Mouse (Mus musculus): ENCODE measurements around the gene Brk1. TPM values are rescaled to one million over a fixed set of nuclear protein-coding genes. Genes with fewer than 3 reads are reported as not detected.

Brk1 gene
- total RNA-seq, 1 experiment from 2014 or later, result 131 TPM

GRCm38 (mm10) chr6:113654753-113655397 is 50.3 kb downstream of the Brk1 start:
- ATAC-seq (replicated peaks; ENCODE audit: insufficient number of reproducible peaks, low FRiP score, low TSS enrichment, poor library complexity, severe bottlenecking), result peak; percentile 71

- no peak for ATAC-seq (replicated peaks; ENCODE audit: insufficient number of reproducible peaks, low FRiP score, low TSS enrichment, poor library complexity, severe bottlenecking)
Measured at GRCm38 (mm10) chr6:113655475-113655874, 50.9 kb downstream of the Brk1 start.

GRCm38 (mm10) chr6:113656847-113657246 is 52.3 kb downstream of the Brk1 start:
- no peak for ATAC-seq (replicated peaks; ENCODE audit: insufficient number of reproducible peaks, low FRiP score, low TSS enrichment, poor library complexity, severe bottlenecking)

GRCm38 (mm10) chr6:113658226-113658625 is 53.7 kb downstream of the Brk1 start:
- ATAC-seq (replicated peaks; ENCODE audit: insufficient number of reproducible peaks, low FRiP score, low TSS enrichment, poor library complexity, severe bottlenecking), result no peak

GRCm38 (mm10) chr6:113659648-113660491 is 55.3 kb downstream of the Brk1 start:
- ATAC-seq (replicated peaks; ENCODE audit: insufficient number of reproducible peaks, low FRiP score, low TSS enrichment, poor library complexity, severe bottlenecking), result no peak

- peak; percentile 25 for ATAC-seq (replicated peaks; ENCODE audit: insufficient number of reproducible peaks, low FRiP score, low TSS enrichment, poor library complexity, severe bottlenecking)
Measured at GRCm38 (mm10) chr6:113660492-113661352, 56.1 kb downstream of the Brk1 start.

- peak; percentile 68 for ATAC-seq (replicated peaks; ENCODE audit: insufficient number of reproducible peaks, low FRiP score, low TSS enrichment, poor library complexity, severe bottlenecking)
Measured at GRCm38 (mm10) chr6:113661353-113662241, 57.0 kb downstream of the Brk1 start.

GRCm38 (mm10) chr6:113662964-113663700 is 58.6 kb downstream of the Brk1 start:
- ATAC-seq (replicated peaks; ENCODE audit: insufficient number of reproducible peaks, low FRiP score, low TSS enrichment, poor library complexity, severe bottlenecking), result peak; percentile 28; the same call in 1 of the 2 replicates

GRCm38 (mm10) chr6:113664305-113664704 is 59.7 kb downstream of the Brk1 start:
- ATAC-seq (replicated peaks; ENCODE audit: insufficient number of reproducible peaks, low FRiP score, low TSS enrichment, poor library complexity, severe bottlenecking), result no peak

Other genes with a start within 250 kb of the Brk1 start
- gene Tada3, start 226.9 kb upstream of the Brk1 start, total RNA-seq (2017), result 7.9 to 22.4 TPM (median 9.8 TPM) in 3 replicates
- 296 to 345 TPM (median 318 TPM) in 3 replicates for gene Arpc4, start 226.7 kb upstream of the Brk1 start, total RNA-seq (2017)
- gene Ttll3, start 215.5 kb upstream of the Brk1 start, total RNA-seq (2017), result 12.9 to 26.5 TPM (median 15.3 TPM) in 3 replicates
- 0.96 to 6.9 TPM (median 4.4 TPM) in 3 replicates for gene Rpusd3, start 185.4 kb upstream of the Brk1 start, total RNA-seq (2017)
- not detected in 3 replicates for gene Cidec, start 169.0 kb upstream of the Brk1 start, total RNA-seq (2017)
- gene Jagn1, start 162.2 kb upstream of the Brk1 start, total RNA-seq (2017), result 6.8 to 22.3 TPM (median 21.0 TPM) in 3 replicates
- not detected in 3 replicates for gene Il17re, start 146.3 kb upstream of the Brk1 start, total RNA-seq (2017)
- gene Il17rc, start 133.3 kb upstream of the Brk1 start, total RNA-seq (2017), result not detected in 3 replicates
- 0.85 to 6.1 TPM (median 3.4 TPM) in 3 replicates for gene Creld1, start 121.5 kb upstream of the Brk1 start, total RNA-seq (2017)
- gene Prrt3, start 102.8 kb upstream of the Brk1 start, total RNA-seq (2017), result not detected in 3 replicates
- gene Emc3, start 73.1 kb upstream of the Brk1 start, total RNA-seq (2017), result 37.2 to 57.0 TPM (median 50.1 TPM) in 3 replicates
- gene Fancd2, start 73.1 kb upstream of the Brk1 start, total RNA-seq (2017), result 0.29 to 1.8 TPM (median 1.7 TPM) in 3 replicates
- not detected in 3 replicates for gene Fancd2os, start 4.1 kb upstream of the Brk1 start, total RNA-seq (2017)
- 17.1 to 24.7 TPM (median 21.6 TPM) in 3 replicates for gene Vhl, start 19.2 kb downstream of the Brk1 start, total RNA-seq (2017)
- 99.6 to 134 TPM (median 117 TPM) in 3 replicates for gene Irak2, start 33.7 kb downstream of the Brk1 start, total RNA-seq (2017)
- gene Tatdn2, start 92.3 kb downstream of the Brk1 start, total RNA-seq (2017), result 306 to 404 TPM (median 339 TPM) in 3 replicates
- gene Ghrl, start 115.1 kb downstream of the Brk1 start, total RNA-seq (2017), result 3.1 to 6.6 TPM in 2 of 3 replicates, not detected in the other
- 93.8 to 134 TPM (median 113 TPM) in 3 replicates for gene Sec13, start 136.0 kb downstream of the Brk1 start, total RNA-seq (2017)

Measured in monocyte, adult 5-6 weeks (primary cell).